Mouse (Mus musculus): Measurements from ENCODE around the gene Vps72. TPM values are rescaled to one million over a fixed set of nuclear protein-coding genes. Genes with fewer than 3 reads are reported as not detected.

Vps72 gene
- total RNA-seq, 2 experiments from 2014 or later = 40.8 to 45.3 TPM

DNA sequence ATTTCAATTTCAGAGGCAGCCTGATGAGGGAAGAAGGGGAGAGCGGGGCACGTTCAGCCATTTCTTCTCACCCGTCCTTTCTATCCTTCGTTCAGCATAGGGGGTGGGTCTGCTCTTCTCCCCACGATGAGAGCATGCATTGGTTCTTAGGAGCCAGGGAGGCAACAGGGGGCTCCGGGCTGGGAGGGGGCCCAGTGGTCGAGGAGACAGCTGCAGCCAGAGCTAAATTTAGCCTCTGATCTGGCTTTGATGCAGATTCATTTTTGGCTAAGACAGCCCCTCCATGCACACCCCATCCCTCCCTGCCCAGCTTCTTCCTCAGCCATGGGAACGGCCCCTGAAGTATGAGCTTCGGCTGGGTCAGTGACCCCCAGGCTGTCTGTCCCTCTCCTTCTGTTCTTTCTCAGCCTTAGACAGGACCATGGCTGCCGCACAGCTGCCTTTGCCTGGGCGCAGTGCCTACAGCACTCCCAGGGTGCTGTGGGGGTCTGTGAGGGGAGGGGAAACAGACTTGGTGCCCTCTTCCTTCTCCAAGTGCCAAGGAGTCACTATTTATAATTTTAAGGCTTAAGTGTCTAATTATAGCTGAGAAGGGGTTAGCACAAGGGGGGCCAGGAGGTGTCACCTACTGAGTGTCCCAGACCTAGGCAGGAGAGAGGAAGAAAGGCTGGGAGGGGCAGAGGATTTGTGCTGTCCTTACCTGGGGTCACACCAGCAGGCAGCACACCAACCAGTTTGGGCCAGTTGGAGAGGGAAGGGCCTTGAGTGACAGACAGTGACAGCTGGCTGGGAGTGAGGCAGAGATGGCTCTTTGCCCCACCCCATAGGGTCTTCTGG is 52.8 kb downstream of the Vps72 start:
- DNase-seq (ENCODE audit: low spot score in 2 of 2) = no peak

DNA sequence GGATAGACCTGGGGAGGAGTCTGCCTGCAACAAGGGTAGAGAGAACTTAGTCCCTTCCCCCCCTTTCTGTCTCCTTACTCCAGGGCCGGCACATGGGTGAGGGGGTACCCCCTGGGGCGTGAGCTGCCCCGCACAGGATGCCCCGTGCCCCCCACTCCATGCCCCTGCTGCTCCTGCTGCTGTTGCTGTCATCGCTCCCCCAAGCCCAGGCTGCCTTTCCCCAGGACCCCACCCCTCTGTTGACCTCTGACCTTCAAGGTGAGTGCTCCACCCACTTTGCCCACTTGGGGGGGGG is 53.4 kb downstream of the Vps72 start:
- no peak for DNase-seq (ENCODE audit: low spot score in 2 of 2)

DNA sequence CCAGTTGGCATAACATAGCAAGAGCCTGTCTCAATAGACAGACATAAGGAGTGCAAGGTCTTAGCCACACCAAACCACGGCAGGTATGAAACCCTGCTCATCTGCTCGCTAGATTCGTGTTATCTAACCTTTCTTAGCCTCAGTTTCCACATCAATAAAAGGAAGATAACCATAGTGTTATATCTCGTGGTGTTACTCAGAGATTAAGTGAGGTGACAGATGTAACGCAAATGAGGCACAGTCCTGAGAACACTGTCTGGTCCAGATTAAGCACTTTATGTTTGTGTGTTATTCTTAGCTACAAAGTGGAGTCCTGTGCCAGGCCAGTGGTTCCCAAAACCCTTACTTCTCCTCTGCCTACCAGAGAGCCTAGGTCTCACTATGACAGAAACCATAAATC is 54.0 kb downstream of the Vps72 start:
- no peak for DNase-seq (ENCODE audit: low spot score in 2 of 2)

DNA sequence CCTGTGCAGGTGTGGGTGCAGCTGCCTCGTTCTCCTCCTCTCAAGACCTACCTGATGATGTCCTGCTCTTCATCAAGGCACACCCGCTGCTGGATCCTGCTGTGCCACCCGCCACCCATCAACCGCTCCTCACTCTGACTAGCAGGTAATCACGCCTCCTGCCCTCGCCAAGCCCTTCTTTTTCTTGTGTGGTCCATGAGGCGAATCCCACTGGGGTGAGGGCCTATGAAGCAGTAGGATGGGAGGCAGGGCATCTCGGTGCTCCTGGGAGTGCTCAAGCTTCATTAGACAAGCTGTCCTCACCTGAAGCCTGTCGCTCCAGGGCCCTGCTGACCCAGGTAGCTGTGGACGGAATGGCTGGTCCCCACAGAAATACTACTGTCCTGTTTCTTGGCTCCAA is 59.2 kb downstream of the Vps72 start:
- DNase-seq (ENCODE audit: low spot score in 2 of 2) = no peak

DNA sequence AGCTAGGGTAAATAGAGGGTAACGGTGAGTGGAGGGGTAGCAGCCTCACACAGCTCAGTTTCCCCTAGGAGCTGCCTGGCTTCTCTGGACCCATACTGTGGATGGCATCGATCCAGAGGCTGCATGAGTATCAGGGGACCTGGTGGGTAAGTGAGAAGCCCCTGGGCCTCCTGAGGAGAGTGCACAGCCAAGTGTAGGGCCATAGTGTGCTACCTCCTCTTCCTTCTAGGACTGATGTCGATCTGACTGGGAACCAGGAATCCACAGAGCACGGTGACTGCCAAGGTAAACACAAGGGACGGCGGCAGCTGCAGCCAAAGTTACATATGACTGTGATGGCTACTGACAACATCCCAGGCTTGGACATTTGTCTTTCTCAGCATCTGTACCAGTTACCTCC is 60.3 kb downstream of the Vps72 start:
- DNase-seq (ENCODE audit: low spot score in 2 of 2) = no peak

Small RNA genes lying within 50 kb of the gene (microRNA-seq; reads per million reads assigned to microRNA genes)
- 0 reads per million in 2 experiments for gene Mir8099-1

Other genes with a start within 250 kb of the Vps72 start
- 100 to 1,000 TPM; 271 to 301 TPM for gene Psmb4, start 224.1 kb upstream of the Vps72 start, total RNA-seq (2021)
- 1 to 10 TPM; 7.2 to 7.6 TPM for gene Selenbp1, start 178.0 kb upstream of the Vps72 start, total RNA-seq (2021)
- gene Rfx5, start 156.9 kb upstream of the Vps72 start, total RNA-seq (2021) = 10 to 100 TPM; 19.8 to 23.4 TPM
- gene Pi4kb, start 136.3 kb upstream of the Vps72 start, total RNA-seq (2021) = 10 to 100 TPM; 52.3 to 54.4 TPM
- gene Zfp687, start 95.6 kb upstream of the Vps72 start, total RNA-seq (2021) = 10 to 100 TPM; 26.6 to 28.6 TPM
- gene Psmd4, start 68.4 kb upstream of the Vps72 start, total RNA-seq (2021) = 100 to 1,000 TPM; 155 TPM
- gene Pip5k1a, start 4.1 kb upstream of the Vps72 start, total RNA-seq (2021) = 10 to 100 TPM; 46.3 to 51.5 TPM
- gene Tmod4, start 13.5 kb downstream of the Vps72 start, total RNA-seq (2021) = 1 to 10 TPM in 1 of 2 experiments, under 1 TPM in 1; 0.83 to 1.5 TPM
- gene Scnm1, start 23.0 kb downstream of the Vps72 start, total RNA-seq (2021) = 10 to 100 TPM; 39.6 to 41.2 TPM
- 10 to 100 TPM; 22.5 to 22.8 TPM for gene Lysmd1, start 23.1 kb downstream of the Vps72 start, total RNA-seq (2021)
- 1 to 10 TPM; 2.3 to 3.0 TPM for gene Tnfaip8l2, start 31.3 kb downstream of the Vps72 start, total RNA-seq (2021)
- 10 to 100 TPM; 48.6 to 52.6 TPM for gene Sema6c, start 49.4 kb downstream of the Vps72 start, total RNA-seq (2021)
- 10 to 100 TPM; 10.5 to 11.8 TPM for gene Gabpb2, start 106.9 kb downstream of the Vps72 start, total RNA-seq (2021)
- gene Cdc42se1, start 117.7 kb downstream of the Vps72 start, total RNA-seq (2021) = 10 to 100 TPM; 85.9 to 87.3 TPM
- 100 to 1,000 TPM; 496 to 516 TPM for gene Mllt11, start 121.1 kb downstream of the Vps72 start, total RNA-seq (2021)
- not detected for gene Gm128, start 130.6 kb downstream of the Vps72 start, total RNA-seq (2021)
- gene Bnipl, start 140.2 kb downstream of the Vps72 start, total RNA-seq (2021) = under 1 TPM in 1 of 2 experiments, not detected in 1; 0.46 TPM
- 10 to 100 TPM; 26.2 to 28.5 TPM for gene Mindy1, start 170.3 kb downstream of the Vps72 start, total RNA-seq (2021)
- gene Prune1, start 171.1 kb downstream of the Vps72 start, total RNA-seq (2021) = 10 to 100 TPM; 26.8 to 26.9 TPM
- under 1 TPM; 0.51 to 0.95 TPM for gene Anxa9, start 196.2 kb downstream of the Vps72 start, total RNA-seq (2021)
- 10 to 100 TPM; 60.8 to 62.0 TPM for gene Cers2, start 203.8 kb downstream of the Vps72 start, total RNA-seq (2021)
- 10 to 100 TPM; 40.7 to 40.8 TPM for gene Setdb1, start 246.2 kb downstream of the Vps72 start, total RNA-seq (2021)

Data from layer of hippocampus, postnatal 14 days (tissue).